Mouse (Mus musculus) lung, postnatal 14 days (tissue): ENCODE data around the gene Arhgef2.
A peak's percentile ranks its signal among the peaks of the same experiment; 100 is the strongest.

Experiments used
- DNase-seq: peaks from one replicate; pipeline ENCODE4 v3.0.0; 2021

Arhgef2 gene

GRCm38 (mm10) chr3:88684980-88685941, 79.5 kb downstream of the Arhgef2 start, which contains the start of gene Khdc4:
Khdc4 (plus strand) TSS chr3:88685803.
- peak; percentile 96 for DNase-seq

GRCm38 (mm10) chr3:88685958-88686451, 80.2 kb downstream of the Arhgef2 start:
- DNase-seq, result peak; percentile 53

- no peak for DNase-seq
Observed at GRCm38 (mm10) chr3:88686734-88687611, 81.2 kb downstream of the Arhgef2 start.

GRCm38 (mm10) chr3:88689079-88689478, 83.3 kb downstream of the Arhgef2 start:
- no peak for DNase-seq

GRCm38 (mm10) chr3:88695545-88695944, 89.8 kb downstream of the Arhgef2 start:
- no peak for DNase-seq
